Mouse (Mus musculus) ES-Bruce4 (cell line): ENCODE measurements around the gene Ick.

Experiments
- CTCF ChIP-seq: IDR thresholded peaks from one replicate; pipeline ENCODE4 v1.8.1; 2011; ENCODE audit warnings: low read depth, low read length
- EP300 ChIP-seq: IDR thresholded peaks from 2 replicates; pipeline ENCODE4 v1.6.1; 2011; ENCODE audit warnings: low read depth, low read length; ENCODE audit not compliant: insufficient read depth
- POLR2A ChIP-seq: IDR thresholded peaks from one replicate; pipeline ENCODE4 v1.8.1; 2011; ENCODE audit warnings: low read length; ENCODE audit not compliant: insufficient read depth

DNA sequence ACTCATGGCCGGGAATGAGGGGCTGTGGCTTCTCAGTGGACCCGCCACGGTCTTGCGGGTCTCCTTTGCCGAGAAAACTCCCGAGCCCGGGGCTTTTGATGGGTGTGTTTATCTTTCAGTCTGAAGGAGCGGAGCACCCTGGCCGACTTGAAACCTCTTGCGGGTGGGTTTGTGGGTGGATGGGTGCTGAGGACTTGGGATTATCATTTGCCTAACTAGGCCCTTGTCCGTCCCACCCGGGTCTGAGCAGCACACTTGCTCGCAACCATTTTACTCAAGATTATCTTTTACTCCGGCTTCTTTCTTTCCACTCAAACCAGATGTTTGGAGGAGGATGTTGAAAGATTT, 4.5 kb downstream of the Ick start:
- TF ChIP-seq CTCF (no peak), POLR2A (no peak), EP300 (no peak)
